Mouse (Mus musculus): Measurements from ENCODE around the gene Osbpl8. TPM values are rescaled to one million over a fixed set of nuclear protein-coding genes. Genes with fewer than 3 reads are reported as not detected.
"Not testable (repeated sequence)": the region's sequence is repeated elsewhere in the genome, so short reads cannot be mapped to it uniquely, and the experiment has no call there.

Osbpl8 gene
- total and polyA plus RNA-seq, 2 experiments from 2014 or later: 15.0 to 45.6 TPM

DNA sequence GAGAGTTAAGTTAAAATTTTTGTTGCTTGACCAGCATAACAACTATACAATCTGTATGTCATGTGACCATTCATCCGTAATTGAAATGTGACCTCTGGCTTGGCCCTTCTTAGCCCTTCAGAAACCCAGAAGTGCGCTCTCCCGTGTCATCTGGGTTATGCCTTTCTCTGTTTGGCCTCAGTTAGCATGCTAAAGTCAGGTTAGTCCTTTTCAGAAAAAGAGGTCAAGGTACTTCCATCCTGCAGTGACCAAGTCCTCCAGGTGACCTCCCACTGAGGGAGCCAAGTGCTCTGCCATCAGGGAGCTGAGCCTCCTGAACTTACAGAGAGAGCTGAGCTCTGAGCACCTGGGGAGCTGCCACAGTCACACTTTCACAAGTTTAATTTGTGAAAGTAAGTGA is 33.7 kb upstream of the Osbpl8 start:
- no peak overlapping the region for H3K4me3 ChIP-seq (ENCODE audit: low read depth, low read length)
- 47% methylated on average over 3 of the region's 3 CpGs for WGBS

GRCm38 (mm10) chr10:111133271-111133670 is 31.3 kb upstream of the Osbpl8 start:
- TF ChIP-seq CTCF (IDR thresholded peaks at IDR 0.05): no peak
- DNase-seq (ENCODE audit: low spot score) (no peak), ATAC-seq (ENCODE audit: low FRiP score) (no peak)
- Histone ChIP-seq H3K4me3 (ENCODE audit: low read depth, low read length) (no peak overlapping the region), H3K27ac (ENCODE audit: low read depth, low read length) (no peak overlapping the region), H3K9me3 (ENCODE audit: low read length) (no peaks in the 10 kb centered on the region), H3K4me2 (ENCODE audit: low read depth, low read length, poor library complexity, severe bottlenecking) (no peak overlapping the region), H3K27me3 (ENCODE audit: insufficient read depth, low read length) (no peaks in the 10 kb centered on the region; the same call in 1 of the 2 replicates), H3K9ac (replicated peaks; ENCODE audit: low read length, poor library complexity, severe bottlenecking) (no peak overlapping the region), H3K4me1 (ENCODE audit: insufficient read depth, low read length) (no peaks in the 10 kb centered on the region), H3K36me3 (ENCODE audit: insufficient read depth, low read length) (no peaks in the 10 kb centered on the region)
- WGBS: 91% methylated on average over 5 of the region's 5 CpGs

More for the DNA sequence above, 33.7 kb upstream of the Osbpl8 start:
- H3K36me3 ChIP-seq (ENCODE audit: insufficient read depth, low read length): no peaks in the 10 kb centered on the region
- no peak overlapping the region for H3K9ac ChIP-seq (replicated peaks; ENCODE audit: low read length, poor library complexity, severe bottlenecking)
- ATAC-seq (ENCODE audit: low FRiP score) (no peak), DNase-seq (ENCODE audit: low spot score) (no peak)
- TF ChIP-seq CTCF (IDR thresholded peaks at IDR 0.05): no peak
- H3K27me3 ChIP-seq (ENCODE audit: insufficient read depth, low read length): no peaks in the 10 kb centered on the region; the same call in 1 of the 2 replicates
- no peak overlapping the region for H3K4me2 ChIP-seq (ENCODE audit: low read depth, low read length, poor library complexity, severe bottlenecking)
- H3K4me1 ChIP-seq (ENCODE audit: insufficient read depth, low read length): no peaks in the 10 kb centered on the region
- H3K9me3 ChIP-seq (ENCODE audit: low read length): no peaks in the 10 kb centered on the region
- no peak overlapping the region for H3K27ac ChIP-seq (ENCODE audit: low read depth, low read length)

- no peak overlapping the region for H3K4me2 ChIP-seq (ENCODE audit: low read depth, low read length, poor library complexity, severe bottlenecking)
- no peak overlapping the region for H3K27ac ChIP-seq (ENCODE audit: low read depth, low read length)
- DNase-seq (ENCODE audit: low spot score) (no peak), ATAC-seq (ENCODE audit: low FRiP score) (no peak)
- no peak for TF ChIP-seq CTCF (IDR thresholded peaks at IDR 0.05)
- H3K27me3 ChIP-seq (ENCODE audit: insufficient read depth, low read length): no peaks in the 10 kb centered on the region; the same call in 1 of the 2 replicates
- WGBS: 77% methylated on average over 8 of the region's 8 CpGs
- H3K9ac ChIP-seq (replicated peaks; ENCODE audit: low read length, poor library complexity, severe bottlenecking): no peak overlapping the region
- H3K9me3 ChIP-seq (ENCODE audit: low read length): no peaks in the 10 kb centered on the region
- no peaks in the 10 kb centered on the region for H3K4me1 ChIP-seq (ENCODE audit: insufficient read depth, low read length)
- H3K36me3 ChIP-seq (ENCODE audit: insufficient read depth, low read length): no peaks in the 10 kb centered on the region
- H3K4me3 ChIP-seq (ENCODE audit: low read depth, low read length): no peak overlapping the region
These were observed 30.6 kb upstream of the Osbpl8 start for GRCm38 (mm10) chr10:111133936-111134335.

GRCm38 (mm10) chr10:111134412-111134957 is 30.1 kb upstream of the Osbpl8 start:
- DNase-seq (ENCODE audit: low spot score): no peak
- ATAC-seq (ENCODE audit: low FRiP score): no peak
- WGBS: 91% methylated on average over 9 of the region's 9 CpGs
- no peak for TF ChIP-seq CTCF (IDR thresholded peaks at IDR 0.05)
- H3K27ac ChIP-seq (ENCODE audit: low read depth, low read length): no peak overlapping the region
- no peaks in the 10 kb centered on the region for H3K4me1 ChIP-seq (ENCODE audit: insufficient read depth, low read length)
- no peak overlapping the region for H3K4me2 ChIP-seq (ENCODE audit: low read depth, low read length, poor library complexity, severe bottlenecking)
- H3K4me3 ChIP-seq (ENCODE audit: low read depth, low read length): no peak overlapping the region
- H3K27me3 ChIP-seq (ENCODE audit: insufficient read depth, low read length): no peaks in the 10 kb centered on the region; the same call in 1 of the 2 replicates
- no peak overlapping the region for H3K9ac ChIP-seq (replicated peaks; ENCODE audit: low read length, poor library complexity, severe bottlenecking)
- H3K9me3 ChIP-seq (ENCODE audit: low read length): no peaks in the 10 kb centered on the region
- no peaks in the 10 kb centered on the region for H3K36me3 ChIP-seq (ENCODE audit: insufficient read depth, low read length)

GRCm38 (mm10) chr10:111136306-111136705 is 28.2 kb upstream of the Osbpl8 start:
- H3K27me3 ChIP-seq (ENCODE audit: insufficient read depth, low read length); H3K9ac ChIP-seq (replicated peaks; ENCODE audit: low read length, poor library complexity, severe bottlenecking); H3K27ac ChIP-seq (ENCODE audit: low read depth, low read length); ATAC-seq (ENCODE audit: low FRiP score); DNase-seq (ENCODE audit: low spot score); H3K4me1 ChIP-seq (ENCODE audit: insufficient read depth, low read length); H3K4me3 ChIP-seq (ENCODE audit: low read depth, low read length); H3K4me2 ChIP-seq (ENCODE audit: low read depth, low read length, poor library complexity, severe bottlenecking); H3K36me3 ChIP-seq (ENCODE audit: insufficient read depth, low read length); H3K9me3 ChIP-seq (ENCODE audit: low read length): not testable (repeated sequence)
- 81% methylated on average over 5 of the region's 5 CpGs for WGBS

DNA sequence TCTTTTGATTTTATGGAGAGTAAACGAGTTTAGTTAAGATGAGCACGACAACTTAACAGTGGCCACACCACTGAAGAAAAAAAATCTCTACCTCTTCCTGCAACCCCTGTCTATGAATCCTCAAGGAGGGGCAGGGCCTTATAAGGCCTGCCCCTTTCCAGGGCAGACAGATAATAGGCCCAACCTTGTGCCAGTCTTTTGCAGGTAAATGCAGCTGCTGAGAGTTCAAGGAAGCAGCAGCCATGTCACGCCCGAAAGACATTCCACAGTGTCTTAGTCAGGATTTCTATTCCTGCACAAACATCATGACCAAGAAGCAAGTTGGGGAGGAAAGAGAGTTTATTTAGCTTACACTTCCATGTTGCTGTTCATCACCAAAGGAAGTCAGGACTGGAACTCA is 26.6 kb upstream of the Osbpl8 start:
- Histone ChIP-seq H3K9me3 (ENCODE audit: low read length) (no peaks in the 10 kb centered on the region), H3K9ac (replicated peaks; ENCODE audit: low read length, poor library complexity, severe bottlenecking) (no peak overlapping the region), H3K27ac (ENCODE audit: low read depth, low read length) (no peak overlapping the region), H3K4me2 (ENCODE audit: low read depth, low read length, poor library complexity, severe bottlenecking) (no peak overlapping the region), H3K27me3 (ENCODE audit: insufficient read depth, low read length) (no peaks in the 10 kb centered on the region), H3K4me1 (ENCODE audit: insufficient read depth, low read length) (no peaks in the 10 kb centered on the region), H3K36me3 (ENCODE audit: insufficient read depth, low read length) (no peaks in the 10 kb centered on the region), H3K4me3 (ENCODE audit: low read depth, low read length) (no peak overlapping the region)
- no peak for TF ChIP-seq CTCF (IDR thresholded peaks at IDR 0.05)
- no peak for ATAC-seq (ENCODE audit: low FRiP score)
- 84% methylated on average over 4 of the region's 4 CpGs for WGBS
- no peak for DNase-seq (ENCODE audit: low spot score)

Data from midbrain, postnatal 0 days (tissue).